Mouse (Mus musculus) Patski (cell line): ENCODE data around the gene Gm49711. TPM values are rescaled to one million over a fixed set of nuclear protein-coding genes. Genes with fewer than 3 reads are reported as not detected.

Experiments used
- ATAC-seq: fragments of 100-300 bp; one replicate; pipeline ENCODE4 v1.8.0; 2021
- CTCF ChIA-PET: fragments of 350-600 bp; sonication (Branson Sonifier 250); formaldehyde crosslinking; loops from one replicate; lab custom pipeline; 2022; ENCODE audit warnings: inconsistent platforms; lab: Charles Lee
- POLR2A ChIA-PET: fragments of 350-600 bp; sonication (Branson Sonifier 250); formaldehyde crosslinking; loops from one replicate; lab custom pipeline; 2022; ENCODE audit warnings: antibody characterized with exemption, inconsistent platforms; lab: Charles Lee
- DNase-seq: peaks from one replicate; pipeline ENCODE4 v3.0.0-alpha.2; 2011; ENCODE audit warnings: low read depth, low spot score
- H3K27me3 ChIP-seq: fragments of 371-371 bp; one replicate; pipeline ENCODE4 v1.5.1; 2021
- CTCF ChIP-seq: fragments of 100-300 bp; IDR thresholded peaks from one replicate; pipeline ENCODE4 v1.5.1; 2021
- in situ Hi-C: fragments of 300-500 bp; cut with MboI; formaldehyde crosslinking; loops from 3 replicates; pipeline ENCODE4 v1.11.1; 2018; ENCODE audit warnings: low pct_unique_long_range_greater_than_20kb, mixed read lengths
- polyA plus RNA-seq: library from polyadenylated mRNA; unstranded; gene quantifications from one replicate; pipeline ENCODE4 v1.2.3, GENCODE M21; 2021

Gm49711 gene
- polyA plus RNA-seq, 1 experiment from 2014 or later: 0.06 TPM

GRCm38 (mm10) chr16:92215599-92216390 lies 157.7 kb downstream of the Gm49711 start:
- no peak for TF ChIP-seq CTCF
- no peaks in the 10 kb centered on the region for H3K27me3 ChIP-seq
- ATAC-seq (no peak), DNase-seq (no peak)
- CTCF ChIA-PET: no interaction called here
- POLR2A ChIA-PET: no interaction called here
- in situ Hi-C loops: no loop called here

GRCm38 (mm10) chr16:92220754-92221153 lies 162.6 kb downstream of the Gm49711 start:
- POLR2A ChIA-PET: no interaction called here
- no peaks in the 10 kb centered on the region for H3K27me3 ChIP-seq
- DNase-seq (peak; percentile 79), ATAC-seq (peak; percentile 51)
- no peak for TF ChIP-seq CTCF
- CTCF ChIA-PET: no interaction called here
- in situ Hi-C loops: no loop called here

- no peak for TF ChIP-seq CTCF
- ATAC-seq (no peak), DNase-seq (no peak)
- in situ Hi-C loops: no loop called here
- POLR2A ChIA-PET: no interaction called here
- H3K27me3 ChIP-seq: no peaks in the 10 kb centered on the region
- CTCF ChIA-PET: no interaction called here
These were observed 170.3 kb downstream of the Gm49711 start for GRCm38 (mm10) chr16:92228332-92228919.

GRCm38 (mm10) chr16:92230476-92230931 lies 172.4 kb downstream of the Gm49711 start:
- ATAC-seq: no peak
- ChIA-PET CTCF (no interaction called here), POLR2A (interaction anchor here (0.6 kb wide), 1 partner anchor 27 kb away, joined by 3 read pairs; no protein-coding TSS in a partner anchor)
- H3K27me3 ChIP-seq: no peaks in the 10 kb centered on the region
- no peak for TF ChIP-seq CTCF
- no peak for DNase-seq
- in situ Hi-C loops: no loop called here

GRCm38 (mm10) chr16:92234530-92234929 lies 176.4 kb downstream of the Gm49711 start:
- POLR2A ChIA-PET: no interaction called here
- CTCF ChIA-PET: interaction anchor here (0.7 to 1.2 kb wide), 4 partner anchors 9 to 52 kb away, joined by 3 to 4 read pairs (median 3); no protein-coding TSS in a partner anchor
- in situ Hi-C loops: no loop called here
- peak; percentile 81 for ATAC-seq
- H3K27me3 ChIP-seq: no peaks in the 10 kb centered on the region
- no peak for TF ChIP-seq CTCF
- DNase-seq: peak; percentile 80

- ATAC-seq: no peak
- in situ Hi-C loops: no loop called here
- no peak for DNase-seq
- CTCF ChIA-PET: interaction anchor here (0.7 to 1.2 kb wide), 5 partner anchors 9 to 51 kb away, joined by 3 to 4 read pairs (median 3); no protein-coding TSS in a partner anchor
- POLR2A ChIA-PET: no interaction called here
- H3K27me3 ChIP-seq: no peaks in the 10 kb centered on the region
- TF ChIP-seq CTCF: no peak
These were observed 177.1 kb downstream of the Gm49711 start for GRCm38 (mm10) chr16:92235222-92235621.

Other genes starting within 250 kb of the Gm49711 start
- gene Mrps6, start within 50 bp of the Gm49711 start, polyA plus RNA-seq: 293 TPM
- gene Slc5a3, start within 50 bp of the Gm49711 start, polyA plus RNA-seq: 50.3 TPM
- not detected for gene Kcne2, start 234.1 kb downstream of the Gm49711 start, polyA plus RNA-seq
- 77.4 TPM for gene Smim11, start 243.0 kb downstream of the Gm49711 start, polyA plus RNA-seq